Mouse (Mus musculus): ENCODE results near the gene Dnajb7. TPM values are rescaled to one million over a fixed set of nuclear protein-coding genes. Genes with fewer than 3 reads are reported as not detected.
"Not testable (repeated sequence)": the region's sequence is repeated elsewhere in the genome, so short reads cannot be mapped to it uniquely, and the experiment has no call there.

The Dnajb7 gene
- not detected for total RNA-seq (2021)

DNA sequence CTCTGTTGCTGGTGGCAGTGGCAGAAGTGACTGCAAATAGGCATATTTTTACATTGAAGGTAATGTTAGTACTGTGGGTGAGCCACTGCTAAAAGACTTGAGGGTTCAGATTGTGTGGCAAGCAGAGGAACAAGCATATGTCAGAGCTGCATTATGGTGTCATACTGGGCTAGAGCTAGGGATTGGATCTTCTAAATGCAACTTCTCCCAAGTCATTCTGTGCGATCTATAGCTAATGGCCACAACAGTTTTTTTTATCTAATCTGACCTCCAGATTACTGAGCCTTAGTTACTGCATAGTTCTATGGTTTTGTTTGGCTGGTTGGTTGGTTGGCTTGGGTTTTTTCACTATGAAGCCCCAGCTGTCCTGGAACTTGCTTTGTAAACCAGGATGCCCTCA lies at the start of gene Dnajb7:
Dnajb7 (minus strand) TSS at position 101 of the 400 bp plus-strand sequence.
- intact Hi-C loops (cut with DNase I) = no loop called here

DNA sequence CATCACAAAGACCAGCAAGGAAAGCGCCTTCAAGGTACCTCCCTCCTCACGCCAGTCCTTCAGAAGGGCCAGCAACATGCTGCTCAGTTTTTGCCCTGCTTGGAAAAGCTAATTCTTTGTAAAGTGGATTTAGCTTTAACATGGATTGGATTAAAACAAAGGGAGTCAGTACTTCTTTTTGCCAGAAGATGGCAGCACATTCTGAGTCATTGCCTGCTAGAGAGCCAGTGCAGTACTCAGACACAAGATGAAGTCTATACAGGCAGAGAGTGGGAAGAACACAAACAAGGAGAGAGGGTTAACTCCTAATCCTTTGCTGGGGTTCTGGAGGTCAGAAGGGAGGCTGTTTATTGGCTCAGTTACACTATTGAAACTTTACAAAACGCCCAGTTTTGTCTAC lies 40.4 kb upstream of the Dnajb7 start:
- DNase-seq = peak; percentile 54 to 63
- intact Hi-C loops (cut with DNase I) = loop anchor here (2.0 kb wide), 1 partner anchor 156 kb away; no protein-coding TSS in a partner anchor

More for the DNA sequence above, at the start of gene Dnajb7:
- no peak for DNase-seq

DNA sequence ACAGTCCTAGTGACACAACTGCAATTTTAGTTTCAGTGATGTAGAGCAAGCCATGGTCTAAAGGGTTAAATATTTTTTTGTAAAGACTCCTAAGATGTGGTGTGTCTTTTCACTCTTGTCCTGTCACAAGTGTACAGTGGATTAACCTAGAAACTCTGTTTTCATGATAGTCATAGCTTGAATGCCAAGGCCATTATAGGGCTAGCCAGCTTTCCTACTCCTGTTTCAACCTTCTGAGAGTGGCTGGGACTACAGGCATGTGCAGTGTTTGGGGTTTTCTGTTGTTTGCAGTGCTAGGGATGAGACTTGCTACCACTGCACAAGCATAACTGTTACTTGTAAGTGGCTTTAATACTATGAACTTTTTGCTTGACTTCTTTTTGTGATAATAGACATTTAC lies 31.1 kb upstream of the Dnajb7 start:
- no peak for DNase-seq
- intact Hi-C loops (cut with DNase I) = no loop called here

DNA sequence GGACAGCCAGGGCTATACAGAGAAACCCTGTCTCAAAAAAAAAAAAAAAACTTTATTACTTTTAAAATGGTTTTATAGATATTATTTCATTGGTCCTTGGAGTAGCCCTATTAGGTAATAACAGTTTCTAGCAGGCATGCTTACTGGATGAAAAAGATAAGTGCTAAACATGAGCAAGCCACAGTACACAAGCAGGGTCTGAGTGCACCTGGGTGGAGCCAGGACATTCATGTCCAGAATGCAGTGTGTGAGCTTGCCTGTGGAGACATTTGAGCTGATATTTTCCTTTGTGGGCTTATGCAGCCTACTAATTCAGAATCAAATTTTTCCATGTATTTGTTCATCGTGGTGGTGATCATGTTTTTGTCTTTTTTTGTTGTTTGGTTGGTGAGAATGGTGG lies 30.2 kb upstream of the Dnajb7 start:
- DNase-seq = no peak
- intact Hi-C loops (cut with DNase I) = no loop called here

DNA sequence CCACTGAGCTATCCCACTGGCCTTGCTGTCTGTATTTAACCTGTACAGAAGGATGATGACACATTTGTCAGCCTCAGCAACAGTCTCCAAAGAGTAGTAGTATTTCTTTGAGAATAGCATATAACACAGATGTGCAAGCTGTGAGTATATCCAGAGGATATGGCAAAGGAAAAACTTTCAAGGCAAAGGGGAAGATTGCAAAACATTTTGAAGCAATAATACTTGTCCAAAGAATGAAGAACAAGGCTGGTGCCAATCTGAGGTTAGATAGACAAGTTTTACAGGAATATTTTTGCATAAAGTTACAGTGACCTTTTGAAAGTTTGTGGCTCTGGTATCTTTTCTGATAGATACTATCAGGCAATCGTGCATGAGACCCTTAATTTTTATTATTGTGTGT lies 23.1 kb upstream of the Dnajb7 start:
- no peak for DNase-seq
- intact Hi-C loops (cut with DNase I) = no loop called here

DNA sequence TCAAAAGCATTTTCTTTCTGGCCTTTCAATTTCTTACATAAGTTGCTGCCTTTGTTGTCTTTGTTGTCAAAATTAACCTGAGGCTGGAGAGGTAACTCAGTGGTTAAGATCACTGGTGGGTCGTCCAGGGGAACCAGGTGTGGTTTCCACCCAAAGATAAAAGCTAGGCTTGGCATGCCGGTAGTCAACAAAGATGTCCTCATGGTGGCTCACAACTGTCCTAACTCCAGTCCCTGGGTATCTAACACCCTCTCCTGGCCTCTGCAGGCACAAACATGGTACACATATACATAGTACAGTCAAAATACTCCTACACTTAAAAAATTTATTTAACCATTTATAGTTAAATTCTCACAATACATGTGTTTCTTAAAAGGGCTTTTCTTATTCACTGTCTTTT lies 19.8 kb upstream of the Dnajb7 start:
- DNase-seq = no peak
- intact Hi-C loops (cut with DNase I) = no loop called here

DNA sequence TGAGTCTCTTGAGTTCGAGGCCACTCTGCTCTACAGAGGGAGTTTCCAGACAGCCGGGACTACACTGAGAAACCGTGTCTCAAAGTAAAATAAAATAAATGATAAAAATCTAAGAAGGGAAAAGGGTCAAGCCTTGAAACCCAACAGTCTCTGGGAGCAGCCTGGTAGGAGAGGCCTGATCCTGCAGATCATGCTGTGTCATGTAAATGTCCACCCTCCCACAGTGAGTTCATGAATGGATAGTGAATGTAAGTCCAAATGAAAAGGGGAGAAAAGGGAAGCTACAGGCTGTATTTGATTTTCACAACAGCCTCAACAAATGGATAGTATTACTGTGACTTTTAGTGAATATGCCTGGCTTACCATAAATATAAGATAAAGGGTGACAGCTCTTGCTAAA lies 17.2 kb upstream of the Dnajb7 start:
- DNase-seq = no peak
- intact Hi-C loops (cut with DNase I) = no loop called here

DNA sequence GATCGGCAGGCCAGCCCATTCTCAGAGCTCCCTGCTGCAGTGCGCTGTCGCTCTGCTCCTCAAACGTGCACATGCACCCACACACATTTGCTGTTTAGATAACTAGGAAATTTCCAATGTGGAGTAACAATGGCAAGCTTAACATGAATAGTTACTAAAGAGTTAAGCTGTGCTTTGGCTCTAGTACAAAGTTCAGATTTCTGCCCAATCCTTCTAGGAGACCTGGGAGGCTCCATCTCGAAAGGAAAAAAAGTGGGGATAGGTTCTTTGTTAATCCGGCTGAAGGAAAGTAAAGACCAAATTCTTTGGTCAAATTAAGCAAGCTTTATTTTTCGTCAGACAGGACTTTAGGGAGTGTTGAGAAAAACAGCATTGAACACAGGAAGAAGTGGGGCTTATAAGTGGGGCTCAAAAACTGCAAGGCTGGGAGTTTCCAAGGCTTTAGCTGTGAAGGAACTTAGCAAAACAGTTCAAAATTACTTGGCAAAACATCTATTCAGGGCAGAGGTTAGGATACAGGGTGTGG lies 14.1 kb upstream of the Dnajb7 start:
- intact Hi-C loops (cut with DNase I) = no loop called here
- DNase-seq = no peak

DNA sequence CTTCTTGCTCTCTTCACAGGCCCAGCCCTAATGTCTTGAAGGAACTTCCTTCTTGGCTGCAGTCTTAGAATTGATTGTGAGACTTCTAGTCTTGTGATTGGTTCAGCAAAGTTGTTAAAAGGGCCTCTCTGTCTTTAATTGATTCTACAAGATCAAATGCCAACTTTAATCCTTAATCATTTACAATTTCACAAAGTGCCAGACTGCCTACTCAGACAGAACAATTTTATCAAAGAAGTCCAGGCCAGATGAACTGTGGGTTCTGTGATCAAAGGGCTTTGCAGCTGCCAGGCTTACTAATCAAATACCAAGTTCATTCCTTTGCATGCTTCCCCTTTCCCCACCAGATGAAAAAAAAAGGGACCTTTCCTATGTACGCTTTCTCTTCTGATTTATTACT lies 13.4 kb upstream of the Dnajb7 start:
- no peak for DNase-seq
- intact Hi-C loops (cut with DNase I) = no loop called here

DNA sequence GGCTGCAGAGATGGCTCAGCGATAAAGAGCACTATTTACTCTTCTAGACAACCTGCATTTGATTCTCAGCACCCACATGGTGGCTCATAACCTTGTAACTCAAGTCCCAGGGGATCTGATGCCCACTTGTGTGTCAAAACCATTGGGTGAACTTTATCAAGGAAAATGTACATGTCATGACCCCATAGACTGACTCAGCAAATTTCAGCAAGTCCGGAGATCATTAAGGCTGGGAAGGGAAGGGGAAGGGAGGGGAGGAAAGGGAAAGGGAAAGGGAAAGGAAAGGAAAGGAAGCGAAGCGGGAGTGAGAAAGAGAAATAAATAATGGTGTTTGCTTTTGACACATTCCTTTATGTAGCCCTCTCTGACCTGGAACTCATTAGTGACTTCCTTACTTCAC lies 10.0 kb upstream of the Dnajb7 start:
- intact Hi-C loops (cut with DNase I) = no loop called here
- DNase-seq = no peak

DNA sequence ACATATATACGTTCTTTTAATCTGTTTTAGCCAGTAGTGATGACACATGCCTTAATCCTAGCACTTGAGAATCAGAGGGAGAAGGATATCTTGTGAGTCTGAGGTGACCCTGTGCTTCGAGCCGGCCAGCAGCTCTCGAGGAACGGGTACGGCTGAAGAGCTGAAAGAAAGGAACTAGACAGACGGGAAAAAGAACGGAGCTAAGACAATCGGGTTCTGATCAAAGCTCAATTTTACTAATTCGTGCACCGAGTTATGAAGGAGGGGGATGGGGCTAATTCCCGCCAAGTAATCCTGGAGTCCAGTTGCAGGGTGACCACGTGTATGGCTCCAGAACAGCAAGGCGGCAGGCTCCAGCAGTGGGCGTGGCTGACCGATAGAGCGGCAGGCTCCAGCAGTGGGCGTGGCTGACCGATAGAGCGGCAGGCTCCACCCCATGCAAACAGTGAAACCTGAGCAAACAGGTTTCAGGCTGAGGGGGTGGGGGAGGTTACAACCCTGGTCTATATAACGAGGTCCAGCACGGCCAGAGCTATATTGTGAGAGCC lies 8.7 kb upstream of the Dnajb7 start:
- DNase-seq = peak; percentile 19 to 29
- intact Hi-C loops (cut with DNase I) = not testable (repeated sequence)

DNA sequence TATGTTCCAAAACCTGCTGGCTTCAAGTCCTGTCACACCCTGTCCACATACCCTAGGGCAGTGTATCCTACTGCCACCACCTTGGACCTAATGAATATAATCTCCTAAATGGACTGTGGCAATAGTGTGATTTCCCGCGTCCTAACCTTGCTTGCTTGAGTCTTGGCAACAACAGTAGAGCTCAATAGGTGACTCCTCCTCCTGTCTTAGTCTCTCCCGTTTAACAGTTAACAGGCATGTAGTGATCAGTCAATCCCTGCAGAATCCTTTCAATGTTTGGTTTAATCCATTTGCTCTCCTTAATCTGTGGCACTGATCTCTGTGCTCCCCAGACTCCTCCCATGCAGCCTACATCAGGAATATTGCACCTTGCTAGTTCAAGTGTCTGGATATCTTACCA lies 3.1 kb downstream of the Dnajb7 start:
- DNase-seq = no peak
- intact Hi-C loops (cut with DNase I) = no loop called here

DNA sequence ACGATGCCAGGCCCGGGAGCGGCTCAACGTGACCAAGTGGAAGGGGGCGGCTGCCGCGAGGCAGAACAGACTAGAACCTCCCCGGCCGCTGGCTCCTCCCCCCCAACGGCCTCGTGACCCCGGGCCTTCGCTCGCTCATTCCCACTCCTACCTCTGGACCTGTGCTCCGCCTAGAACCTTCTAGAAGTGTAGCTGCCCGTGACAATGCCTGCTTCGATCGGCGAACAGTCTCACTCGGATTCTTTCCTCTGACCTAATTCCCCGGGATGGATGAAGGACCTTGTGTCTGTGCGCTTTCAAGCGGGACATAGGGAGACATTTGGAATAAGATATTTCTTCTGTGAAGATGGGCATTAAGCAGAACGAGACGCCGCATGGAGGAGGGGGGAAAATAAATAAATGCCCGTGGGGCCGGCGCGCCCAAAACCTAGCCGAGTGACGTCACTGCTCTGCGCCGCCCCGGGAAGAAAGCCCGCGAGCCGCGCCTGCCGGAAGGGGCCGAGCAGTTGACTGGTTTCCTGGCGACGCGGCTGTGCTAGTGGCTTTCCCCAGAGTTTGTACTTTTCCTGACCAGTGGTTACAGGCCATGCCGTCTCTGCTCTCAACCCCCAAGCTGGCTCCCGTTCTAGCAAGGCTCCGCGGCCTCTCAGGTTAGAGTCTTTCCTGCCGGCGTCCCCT lies 8.3 kb downstream of the Dnajb7 start, which contains the start of the genes St13 and Xpnpep3:
St13 (minus strand) TSS at position 440 of the 678 bp plus-strand sequence.
Xpnpep3 (plus strand) TSS at position 501 of the 678 bp plus-strand sequence.
- peak; percentile 99 to 100 for DNase-seq
- intact Hi-C loops (cut with DNase I) = loop anchor here (2.0 kb wide), 3 partner anchors 39 to 185 kb away; partner anchors contain the start of genes Ep300, Rbx1 and Slc25a17

DNA sequence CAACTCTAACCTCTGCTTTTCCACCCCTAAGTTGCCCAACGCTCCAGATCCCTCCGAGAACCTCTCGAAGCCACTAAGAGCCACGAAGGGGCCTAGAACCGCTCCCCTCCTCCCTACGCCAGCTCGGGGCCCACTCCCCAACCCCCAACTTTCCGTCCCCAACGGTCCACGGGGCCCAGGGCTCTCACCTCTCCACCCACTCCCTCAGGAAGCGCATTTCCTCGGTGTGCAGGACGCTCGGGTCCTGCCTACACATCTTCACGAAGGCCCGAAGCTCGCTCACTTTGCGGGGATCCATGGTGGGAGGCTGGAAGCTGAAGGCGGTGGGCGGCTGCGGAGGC lies 8.8 kb downstream of the Dnajb7 start:
- intact Hi-C loops (cut with DNase I) = loop anchor here (2.0 kb wide), 3 partner anchors 38 to 186 kb away; partner anchors contain the start of genes Ep300, Rbx1 and Slc25a17
- DNase-seq = no peak

DNA sequence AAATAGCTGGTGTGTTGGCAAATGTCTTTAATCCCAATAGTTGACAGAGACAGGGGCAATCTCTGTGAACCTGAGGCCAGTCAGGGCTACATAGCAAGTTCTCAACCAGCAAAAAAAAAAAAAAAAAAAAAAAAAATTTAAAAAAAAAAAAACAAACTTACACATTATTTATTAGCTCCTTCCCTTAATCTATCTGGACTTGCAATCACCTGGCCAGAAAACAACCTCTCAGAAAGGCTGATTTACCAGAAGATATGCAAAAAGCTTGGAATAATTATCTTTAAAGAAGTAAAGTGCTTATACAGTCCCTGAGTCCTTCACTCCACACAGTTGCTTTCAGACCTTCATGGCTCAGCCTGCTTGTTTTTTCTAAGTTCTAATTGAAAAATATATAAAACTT lies 9.9 kb downstream of the Dnajb7 start:
- DNase-seq = no peak
- intact Hi-C loops (cut with DNase I) = loop anchor here (2.0 kb wide), 3 partner anchors 37 to 187 kb away; partner anchors contain the start of genes Ep300, Rbx1 and Slc25a17

DNA sequence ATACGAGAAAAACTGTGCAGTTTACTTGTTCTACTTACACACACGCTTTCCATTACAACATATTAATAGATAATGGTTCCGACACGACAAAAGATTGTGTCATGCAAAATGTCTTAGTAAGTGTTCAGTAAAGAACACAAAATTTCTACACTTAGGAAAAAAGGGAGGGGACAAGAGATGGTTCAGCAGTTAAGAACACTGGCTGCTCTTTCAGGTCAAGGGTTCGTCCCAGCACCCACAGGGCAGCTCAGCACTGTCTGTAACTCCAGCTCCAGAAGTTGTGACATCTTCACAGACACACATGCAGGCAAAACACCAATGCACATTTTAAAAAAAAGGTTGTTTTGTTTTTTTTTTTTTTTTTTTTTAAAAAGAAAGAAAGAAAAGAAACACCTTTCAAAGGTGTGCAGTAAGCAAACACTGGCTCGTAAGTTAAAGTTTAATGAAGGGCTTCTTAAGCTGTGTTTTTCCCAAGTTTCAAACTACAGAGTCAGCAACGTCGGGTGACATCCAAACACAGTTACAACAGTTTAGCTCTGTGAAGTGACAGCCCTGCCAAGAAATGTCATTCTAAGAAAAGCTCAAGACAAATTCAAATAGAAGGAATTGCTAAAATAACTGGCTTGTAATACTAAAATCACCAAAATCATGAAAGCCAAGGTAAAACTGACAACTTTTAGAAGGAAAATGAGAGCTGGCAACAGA lies 13.7 kb downstream of the Dnajb7 start:
- no peak for DNase-seq
- intact Hi-C loops (cut with DNase I) = no loop called here

DNA sequence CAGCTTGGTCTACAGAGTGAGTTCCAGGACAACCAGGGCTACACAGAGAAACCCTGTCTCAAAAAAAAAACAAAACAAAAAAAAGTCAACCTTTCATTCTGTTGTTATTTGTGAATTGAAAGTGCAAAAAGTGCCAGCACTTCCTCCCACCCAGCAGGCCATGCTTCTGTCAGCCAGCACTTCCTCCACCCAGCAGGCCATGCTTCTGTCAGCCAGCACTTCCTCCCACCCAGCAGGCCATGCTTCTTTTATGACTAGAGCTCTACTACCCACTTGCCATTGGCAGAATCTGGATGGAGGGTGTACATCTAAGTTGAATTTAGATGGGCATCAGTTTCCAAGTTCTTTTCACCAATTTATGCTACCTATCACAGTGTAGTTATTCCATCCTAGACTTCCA lies 15.1 kb downstream of the Dnajb7 start:
- intact Hi-C loops (cut with DNase I) = no loop called here
- DNase-seq = peak; percentile 8 to 10

DNA sequence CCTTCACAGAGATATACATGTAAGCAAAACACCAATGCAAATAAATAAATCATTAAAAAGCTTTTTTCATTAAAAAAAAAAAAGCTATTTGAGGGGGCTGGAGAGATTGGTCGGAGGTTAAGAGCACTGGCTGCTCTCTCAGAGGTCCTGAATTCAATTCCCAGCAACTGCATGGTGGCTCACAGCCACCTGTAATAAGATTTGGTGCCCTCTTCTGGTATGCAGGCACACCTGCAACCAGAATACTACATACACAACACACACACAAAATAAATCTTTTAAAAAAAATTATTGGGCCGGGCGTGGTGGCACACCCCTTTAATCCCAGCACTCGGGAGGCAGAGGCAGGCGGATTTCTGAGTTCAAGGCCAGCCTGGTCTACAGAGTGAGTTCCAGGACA lies 21.8 kb downstream of the Dnajb7 start:
- DNase-seq = no peak
- intact Hi-C loops (cut with DNase I) = no loop called here

DNA sequence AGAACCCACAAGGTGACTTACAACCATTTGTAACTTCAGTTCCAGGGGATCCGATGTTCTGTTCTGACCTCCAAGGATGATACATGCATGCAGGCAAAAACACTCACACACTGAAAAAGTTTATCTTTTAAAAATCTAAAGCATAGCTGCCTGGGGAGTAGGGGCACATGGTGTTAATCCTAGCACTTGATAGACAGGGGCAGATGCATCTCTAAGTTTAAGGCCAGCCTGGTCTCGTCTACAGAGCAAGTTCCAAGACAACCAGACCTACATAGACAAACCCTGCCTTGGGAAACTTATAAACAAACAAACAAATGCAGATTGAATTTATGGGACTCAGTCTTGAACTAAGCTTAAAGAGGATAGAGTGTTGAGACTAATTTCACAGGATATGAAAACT lies 29.3 kb downstream of the Dnajb7 start:
- intact Hi-C loops (cut with DNase I) = no loop called here
- DNase-seq = no peak

DNA sequence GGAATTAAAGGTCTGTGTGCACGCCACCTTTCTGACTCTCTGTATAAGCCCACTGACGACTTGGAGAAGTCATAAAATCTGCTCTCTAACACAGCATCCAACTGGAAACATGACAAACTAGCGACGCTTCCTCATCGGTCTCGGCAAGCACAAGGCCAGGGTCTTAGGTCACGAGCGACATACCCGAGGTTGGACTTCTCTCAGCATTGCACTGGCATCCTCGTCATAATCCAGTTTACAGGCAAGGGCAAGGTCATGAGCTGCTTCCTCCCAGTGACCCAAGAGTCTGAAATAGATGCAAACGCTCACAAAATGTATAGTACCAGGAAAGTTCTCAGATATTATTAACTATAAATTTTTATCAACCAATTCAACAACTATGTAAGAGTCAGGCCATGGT lies 33.5 kb downstream of the Dnajb7 start:
- intact Hi-C loops (cut with DNase I) = no loop called here
- no peak for DNase-seq

DNA sequence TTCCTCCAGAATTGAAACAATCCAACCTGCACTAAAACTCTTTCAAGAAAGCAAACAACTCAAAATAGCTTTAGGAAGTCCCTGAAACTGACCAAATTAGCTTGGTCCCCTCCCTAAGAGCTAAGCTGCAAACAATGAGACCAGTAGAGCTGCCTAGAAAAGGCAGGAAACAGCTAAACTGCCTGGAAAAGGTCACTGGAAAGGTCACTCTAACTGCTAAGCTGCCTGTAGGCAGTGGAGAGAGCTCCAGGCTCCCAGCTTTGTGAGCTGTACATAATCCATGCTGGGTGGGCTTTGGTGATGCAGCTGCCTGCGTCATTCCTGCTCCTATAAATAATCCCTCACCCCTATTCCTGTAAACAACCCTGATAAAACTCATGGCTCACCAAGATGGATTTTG lies 37.7 kb downstream of the Dnajb7 start:
- intact Hi-C loops (cut with DNase I) = no loop called here
- no peak for DNase-seq

DNA sequence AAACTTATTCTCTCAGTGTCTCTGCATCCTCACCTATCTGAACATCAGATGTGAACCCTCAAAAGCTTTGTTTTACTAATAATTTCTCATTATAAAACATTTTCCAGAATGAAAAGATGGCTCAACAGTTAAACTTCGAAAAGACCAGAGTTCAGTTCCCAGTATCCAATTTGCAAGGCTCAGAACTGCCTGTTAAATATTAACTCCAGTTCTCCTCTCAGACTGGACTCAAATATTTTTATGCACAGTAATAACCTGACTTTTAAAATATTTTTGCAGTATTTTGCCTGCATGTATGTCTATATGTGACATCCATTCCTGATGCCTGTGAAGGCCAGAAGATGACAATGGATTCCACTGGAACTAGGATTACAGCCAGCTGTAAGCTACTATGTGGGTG lies 39.5 kb downstream of the Dnajb7 start:
- intact Hi-C loops (cut with DNase I) = no loop called here
- DNase-seq = no peak
